9 mouse cellular contexts compared by ENCODE assay signal in the genomic region with DNA sequence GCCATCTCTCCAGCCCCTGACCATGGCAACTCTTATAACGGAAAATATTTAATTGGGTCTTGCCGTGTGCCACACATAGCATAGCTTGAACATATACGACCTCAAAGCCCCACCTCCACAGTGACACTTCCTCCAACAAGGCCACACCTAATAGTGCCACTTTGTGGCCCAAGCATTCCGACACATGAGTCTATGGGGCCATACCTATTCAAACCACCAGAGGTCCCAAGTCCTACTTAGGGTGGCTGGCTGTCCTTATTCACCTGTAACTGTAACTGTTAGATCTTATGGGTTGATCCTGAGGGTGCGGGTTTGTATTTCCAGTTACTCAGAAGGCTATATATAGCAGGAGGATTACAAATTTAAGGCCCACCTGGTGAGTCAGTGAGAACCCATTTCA. TPM values are rescaled to one million over a fixed set of nuclear protein-coding genes. Genes with fewer than 3 reads are reported as not detected.
A peak's percentile ranks its signal among the peaks of the same experiment; 100 is the strongest.
DNase-seq lines count a peak whose midpoint lies in the region; ATAC-seq and TF ChIP-seq lines count a peak whose summit lies in the region.
"Had no signal": no experiment of that assay in that cellular context is flagged by ENCODE, and none has a peak within 500 bp of the region (broad histone marks: within the 10 kb centered on the region; RNA-seq: fewer than 3 reads in every experiment).

No protein-coding gene starts in this region.

- intact Hi-C loops in heart, postnatal 36 days (cut with DNase I) = loop anchor here (10.0 kb wide), 1 partner anchor 627 kb away; a partner anchor contains a TSS

- no peak overlapping the region for H3K9ac ChIP-seq in intestine, embryonic 14.5 days (ENCODE audit: low read length)
- H3K9ac ChIP-seq in intestine, embryonic 15.5 days = no peak overlapping the region
- no peak overlapping the region for H3K9ac ChIP-seq in hindbrain, embryonic 12.5 days

- H3K4me1 ChIP-seq in intestine, embryonic 14.5 days (replicated peaks; ENCODE audit: control insufficient read depth, insufficient read depth, low read length) = 0 out of 2 replicates have a peak, but pooled peaks cover 5% of the 10 kb centered on the region
- no peaks in the 10 kb centered on the region for H3K4me1 ChIP-seq in intestine, embryonic 15.5 days (replicated peaks)
- H3K4me1 ChIP-seq in hindbrain, embryonic 12.5 days = peaks cover 7% of the 10 kb centered on the region; the same call in 1 of the 2 replicates

- no peaks in the 10 kb centered on the region for H3K9me3 ChIP-seq in intestine, embryonic 14.5 days (ENCODE audit: control insufficient read depth, low read length)
- no peaks in the 10 kb centered on the region for H3K9me3 ChIP-seq in intestine, embryonic 15.5 days
- H3K9me3 ChIP-seq in hindbrain, embryonic 12.5 days (replicated peaks) = no peaks in the 10 kb centered on the region

- no peak overlapping the region for H3K4me2 ChIP-seq in intestine, embryonic 14.5 days (ENCODE audit: low read length)
- H3K4me2 ChIP-seq in intestine, embryonic 15.5 days (replicated peaks) = no peak overlapping the region
- H3K4me2 ChIP-seq in hindbrain, embryonic 12.5 days (replicated peaks) = no peak overlapping the region

- TF ChIP-seq POLR2A in brain, embryonic 14.5 days (IDR thresholded peaks at IDR 0.05; ENCODE audit: borderline replicate concordance, extremely low read depth, insufficient read depth, insufficient read length, poor library complexity, severe bottlenecking) = no peak

- H3K4me3 ChIP-seq in intestine, embryonic 14.5 days (ENCODE audit: low read depth, low read length) = no peak overlapping the region
- no peak overlapping the region for H3K4me3 ChIP-seq in intestine, embryonic 15.5 days (replicated peaks)
- no peak overlapping the region for H3K4me3 ChIP-seq in hindbrain, embryonic 12.5 days

- no peak for ATAC-seq in intestine, embryonic 14.5 days (replicated peaks; ENCODE audit: low FRiP score, low TSS enrichment, low read depth)
- no peak for ATAC-seq in intestine, embryonic 15.5 days
- ATAC-seq in CD4-positive, CD25-positive, alpha-beta regulatory T cell, adult 4 months = peak; percentile 24
- ATAC-seq in hindbrain, embryonic 12.5 days (ENCODE audit: low FRiP score) = no peak

- 32% methylated on average over 5 of the region's 5 CpGs for WGBS in intestine, embryonic 14.5 days
- 28% methylated on average over 5 of the region's 5 CpGs for WGBS in intestine, embryonic 15.5 days
- 26% methylated on average over 5 of the region's 5 CpGs for WGBS in hindbrain, embryonic 12.5 days

- DNase-seq in intestine, embryonic 14.5 days (ENCODE audit: low spot score) = peak; percentile 57
- DNase-seq in brain, embryonic 14.5 days (ENCODE audit: low read depth) = peak; percentile 36
- peak; percentile 25 for DNase-seq in lung, postnatal 14 days
- DNase-seq in right cerebral cortex, postnatal 25 days = no peak
- DNase-seq in heart, postnatal 36 days = no peak

- peak; percentile 43; the same call in 1 of the 2 replicates for TF ChIP-seq CTCF in brain, embryonic 14.5 days (IDR thresholded peaks at IDR 0.05; ENCODE audit: borderline replicate concordance, extremely low read depth, insufficient read depth, insufficient read length)

- no peaks in the 10 kb centered on the region for H3K36me3 ChIP-seq in intestine, embryonic 14.5 days (ENCODE audit: control insufficient read depth, insufficient read depth, low read length)
- no peaks in the 10 kb centered on the region for H3K36me3 ChIP-seq in intestine, embryonic 15.5 days
- H3K36me3 ChIP-seq in hindbrain, embryonic 12.5 days = no peaks in the 10 kb centered on the region

- no peak overlapping the region for H3K27ac ChIP-seq in intestine, embryonic 14.5 days (ENCODE audit: low read depth)
- H3K27ac ChIP-seq in intestine, embryonic 15.5 days = no peak overlapping the region
- H3K27ac ChIP-seq in hindbrain, embryonic 12.5 days = no peak overlapping the region

- peaks cover 12% of the 10 kb centered on the region; the same call in 1 of the 2 replicates for H3K27me3 ChIP-seq in intestine, embryonic 14.5 days (replicated peaks; ENCODE audit: control insufficient read depth, insufficient read depth, low read length)
- no peaks in the 10 kb centered on the region for H3K27me3 ChIP-seq in intestine, embryonic 15.5 days (replicated peaks)
- H3K27me3 ChIP-seq in hindbrain, embryonic 12.5 days = peaks cover 20% of the 10 kb centered on the region

RNA-seq across cellular contexts. Expression of a gene that starts 2.7 kb away (rescaled TPM):
- 0.12 TPM in 1 of 2 replicates, not detected in the other for polyA plus RNA-seq in intestine, embryonic 14.5 days (2014; fragmentation: Nextera tagmentation; extraction: Ambion mirVana)
- polyA plus RNA-seq in intestine, embryonic 15.5 days (2015; fragmentation: Nextera tagmentation; extraction: Ambion mirVana) = 0.10 TPM in 1 of 2 replicates, not detected in the other
- polyA plus RNA-seq in CD4-positive, CD25-positive, alpha-beta regulatory T cell, adult 4 months (2017; shearing (Covaris generic)) = not detected
- polyA plus RNA-seq in brain, embryonic 14.5 days (2012; rRNA removed) = 1.0 and 2.5 TPM in 2 replicates
- polyA plus RNA-seq in hindbrain, embryonic 12.5 days (2016; fragmentation: Nextera tagmentation; extraction: Ambion mirVana) = 0.56 and 0.87 TPM in 2 replicates
- not detected for total RNA-seq in heart, postnatal 36 days (2021)
- polyA plus RNA-seq: large intestine, adult 2 months had no signal

RNA-seq across cellular contexts. Expression of a gene that starts 2.7 kb away (rescaled TPM):
- 85.9 and 106 TPM in 2 replicates for polyA plus RNA-seq in intestine, embryonic 14.5 days (2014; fragmentation: Nextera tagmentation; extraction: Ambion mirVana)
- polyA plus RNA-seq in intestine, embryonic 15.5 days (2015; fragmentation: Nextera tagmentation; extraction: Ambion mirVana) = 110 and 123 TPM in 2 replicates
- 100 to 1,000 TPM; 190 to 257 TPM for polyA plus RNA-seq in CD4-positive, CD25-positive, alpha-beta regulatory T cell, adult 4 months (2017; shearing (Covaris generic))
- polyA plus RNA-seq in brain, embryonic 14.5 days (2012; rRNA removed) = 117 and 254 TPM in 2 replicates
- polyA plus RNA-seq in hindbrain, embryonic 12.5 days (2016; fragmentation: Nextera tagmentation; extraction: Ambion mirVana) = 27.1 and 27.3 TPM in 2 replicates
- total RNA-seq in heart, postnatal 36 days (2021) = 1 to 10 TPM; 4.4 to 6.4 TPM

RNA-seq across cellular contexts. Expression of a gene that starts 6.7 kb away (rescaled TPM):
- polyA plus RNA-seq in intestine, embryonic 14.5 days (2014; fragmentation: Nextera tagmentation; extraction: Ambion mirVana) = 95.1 and 95.4 TPM in 2 replicates
- polyA plus RNA-seq in intestine, embryonic 15.5 days (2015; fragmentation: Nextera tagmentation; extraction: Ambion mirVana) = 89.9 and 93.4 TPM in 2 replicates
- 100 to 1,000 TPM in 1 of 2 experiments, 10 to 100 TPM in 1; 84.8 to 145 TPM for polyA plus RNA-seq in CD4-positive, CD25-positive, alpha-beta regulatory T cell, adult 4 months (2017; shearing (Covaris generic))
- 36.1 and 41.5 TPM in 2 replicates for polyA plus RNA-seq in brain, embryonic 14.5 days (2012; rRNA removed)
- 112 and 116 TPM in 2 replicates for polyA plus RNA-seq in hindbrain, embryonic 12.5 days (2016; fragmentation: Nextera tagmentation; extraction: Ambion mirVana)
- total RNA-seq in heart, postnatal 36 days (2021) = 10 to 100 TPM; 77.5 to 81.7 TPM

RNA-seq across cellular contexts. Expression of a gene that starts 6.9 kb away (rescaled TPM):
- 56.4 and 61.5 TPM in 2 replicates for polyA plus RNA-seq in intestine, embryonic 14.5 days (2014; fragmentation: Nextera tagmentation; extraction: Ambion mirVana)
- 45.2 and 50.9 TPM in 2 replicates for polyA plus RNA-seq in intestine, embryonic 15.5 days (2015; fragmentation: Nextera tagmentation; extraction: Ambion mirVana)
- 100 to 1,000 TPM in 1 of 2 experiments, 10 to 100 TPM in 1; 87.5 to 131 TPM for polyA plus RNA-seq in CD4-positive, CD25-positive, alpha-beta regulatory T cell, adult 4 months (2017; shearing (Covaris generic))
- polyA plus RNA-seq in brain, embryonic 14.5 days (2012; rRNA removed) = 69.0 and 93.1 TPM in 2 replicates
- polyA plus RNA-seq in hindbrain, embryonic 12.5 days (2016; fragmentation: Nextera tagmentation; extraction: Ambion mirVana) = 58.9 and 59.6 TPM in 2 replicates
- total RNA-seq in heart, postnatal 36 days (2021) = 10 to 100 TPM; 17.1 to 17.5 TPM

RNA-seq across cellular contexts. Expression of a gene that starts 27.6 kb away (rescaled TPM):
- polyA plus RNA-seq in intestine, embryonic 14.5 days (2014; fragmentation: Nextera tagmentation; extraction: Ambion mirVana) = 0.22 TPM in 1 of 2 replicates, not detected in the other
- 0.27 TPM in 1 of 2 replicates, not detected in the other for polyA plus RNA-seq in intestine, embryonic 15.5 days (2015; fragmentation: Nextera tagmentation; extraction: Ambion mirVana)
- polyA plus RNA-seq in CD4-positive, CD25-positive, alpha-beta regulatory T cell, adult 4 months (2017; shearing (Covaris generic)) = not detected
- polyA plus RNA-seq in brain, embryonic 14.5 days (2012; rRNA removed) = 0.34 and 0.52 TPM in 2 replicates
- 0.43 TPM in 1 of 2 replicates, not detected in the other for polyA plus RNA-seq in hindbrain, embryonic 12.5 days (2016; fragmentation: Nextera tagmentation; extraction: Ambion mirVana)
- 1 to 10 TPM in 1 of 2 experiments, under 1 TPM in 1; 0.84 to 1.6 TPM for total RNA-seq in heart, postnatal 36 days (2021)

Comparison
In these comparisons a context has a peak if more than half of its experiments do, and no peak if none do; other contexts are left out.
1. DNase-seq: peak in intestine, embryonic 14.5 days (single experiment), brain, embryonic 14.5 days (single experiment) and lung, postnatal 14 days (single experiment); none in right cerebral cortex, postnatal 25 days (single experiment) and heart, postnatal 36 days (0 of 2).